Mouse (Mus musculus) left cerebral cortex, postnatal 36 days (tissue): ENCODE data around the gene Bend6. TPM values are rescaled to one million over a fixed set of nuclear protein-coding genes. Genes with fewer than 3 reads are reported as not detected.

Experiments
- DNase-seq, 2 experiments: peaks; one replicate each; pipeline ENCODE4 v3.0.0; 2021 to 2022; ENCODE audit warnings: low spot score in 2 of 2, mixed read lengths in 1 of 2
- intact Hi-C: fragments of 180-260 bp; cut with DNase I; formaldehyde crosslinking; loops from one replicate; pipeline ENCODE4 v1.15.1; 2025
- total RNA-seq, 2 experiments: library from RNA; stranded (reverse); gene quantifications; 2 replicates each; pipeline ENCODE4 v1.2.3; 2021

Gene Bend6
- total RNA-seq, 2 experiments from 2014 or later: 128 to 136 TPM

GRCm38 (mm10) chr1:33830586-33830985 is 77.0 kb downstream of the Bend6 start:
- intact Hi-C loops: no loop called here
- DNase-seq: no peak

GRCm38 (mm10) chr1:33817931-33818330 is 89.7 kb downstream of the Bend6 start:
- DNase-seq: peak in 1 of 2 experiments; percentile 13
- intact Hi-C loops: no loop called here

- DNase-seq: peak; percentile 92 to 94
- intact Hi-C loops: loop anchor here (5.0 kb wide), 2 partner anchors 57 to 93 kb away; partner anchors contain the start of genes Bag2, Bend6 and Dst
Measured at GRCm38 (mm10) chr1:33813868-33814794, 93.5 kb downstream of the Bend6 start, which contains the start of gene Zfp451. Gene Zfp451 (minus strand): TSS chr1:33814595.

GRCm38 (mm10) chr1:33813495-33813867 is 94.1 kb downstream of the Bend6 start:
- no peak for DNase-seq
- intact Hi-C loops: loop anchor here (5.0 kb wide), 2 partner anchors 56 to 94 kb away; partner anchors contain the start of genes Bag2, Bend6 and Dst

- DNase-seq: no peak
- intact Hi-C loops: no loop called here
Measured at GRCm38 (mm10) chr1:33803323-33803722, 104.3 kb downstream of the Bend6 start.

Other genes starting within 250 kb of the Bend6 start
- gene Prim2, start 238.0 kb downstream of the Bend6 start, total RNA-seq: 1 to 10 TPM; 6.3 to 7.1 TPM
- gene Rab23, start 187.9 kb downstream of the Bend6 start, total RNA-seq: 10 to 100 TPM; 27.4 to 32.1 TPM
- gene Bag2, start 150.0 kb downstream of the Bend6 start, total RNA-seq: 10 to 100 TPM; 11.7 to 12.2 TPM
- gene Zfp451, start 93.2 kb downstream of the Bend6 start, total RNA-seq: 10 to 100 TPM; 51.2 to 62.0 TPM
- 100 to 1,000 TPM; 243 to 269 TPM for gene Dst, start 409 bp upstream of the Bend6 start, total RNA-seq